Comparison of ENCODE assay signal across 9 mouse cellular contexts in the genomic region with DNA sequence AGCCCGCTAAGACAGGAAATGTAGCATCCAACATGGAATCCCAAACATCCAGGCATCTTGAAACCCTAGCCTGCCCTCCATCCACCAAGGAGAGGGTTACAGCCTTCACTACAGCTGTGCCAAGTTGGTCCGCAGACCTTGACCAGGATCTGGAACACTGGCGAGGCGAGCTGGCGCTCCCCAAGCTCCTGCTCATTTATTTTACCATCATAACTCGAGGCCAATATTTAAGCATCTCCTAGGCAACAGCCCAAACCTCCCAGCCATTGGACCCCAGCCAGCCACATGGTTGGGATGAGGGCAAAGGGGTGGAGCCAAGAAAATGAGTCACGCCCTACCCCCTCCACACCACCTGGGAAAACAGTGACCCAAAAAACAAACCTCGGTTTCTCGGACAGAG. TPM values are rescaled to one million over a fixed set of nuclear protein-coding genes. Genes with fewer than 3 reads are reported as not detected.
A peak's percentile ranks its signal among the peaks of the same experiment; 100 is the strongest.
DNase-seq lines count a peak whose midpoint lies in the region; ATAC-seq and TF ChIP-seq lines count a peak whose summit lies in the region.
"Had no signal": no experiment of that assay in that cellular context is flagged by ENCODE, and none has a peak within 500 bp of the region (broad histone marks: within the 10 kb centered on the region; RNA-seq: fewer than 3 reads in every experiment).

No protein-coding gene starts in this region.

- no peaks in the 10 kb centered on the region for H3K36me3 ChIP-seq in midbrain, embryonic 15.5 days (replicated peaks)
- H3K36me3 ChIP-seq in midbrain, embryonic 10.5 days: no peaks in the 10 kb centered on the region
- no peaks in the 10 kb centered on the region for H3K36me3 ChIP-seq in stomach, embryonic 14.5 days (ENCODE audit: control insufficient read depth, insufficient read depth, low read length)
- H3K36me3 ChIP-seq in neural tube, embryonic 15.5 days: no peaks in the 10 kb centered on the region

- no peaks in the 10 kb centered on the region for H3K27me3 ChIP-seq in midbrain, embryonic 15.5 days (replicated peaks)
- no peaks in the 10 kb centered on the region for H3K27me3 ChIP-seq in midbrain, embryonic 10.5 days (ENCODE audit: low read depth, poor library complexity, severe bottlenecking)
- no peaks in the 10 kb centered on the region for H3K27me3 ChIP-seq in cerebellum, adult 2 months (ENCODE audit: control insufficient read depth, insufficient read depth, low read length)
- no peaks in the 10 kb centered on the region for H3K27me3 ChIP-seq in stomach, embryonic 14.5 days (ENCODE audit: control insufficient read depth, insufficient read depth, low read length)
- no peaks in the 10 kb centered on the region for H3K27me3 ChIP-seq in neural tube, embryonic 15.5 days (replicated peaks)

- H3K9ac ChIP-seq in midbrain, embryonic 15.5 days: no peak overlapping the region
- no peak overlapping the region for H3K9ac ChIP-seq in stomach, embryonic 14.5 days (replicated peaks; ENCODE audit: low read depth, low read length)
- no peak overlapping the region for H3K9ac ChIP-seq in neural tube, embryonic 15.5 days (replicated peaks)

- H3K4me2 ChIP-seq in midbrain, embryonic 15.5 days: no peak overlapping the region
- H3K4me2 ChIP-seq in stomach, embryonic 14.5 days (replicated peaks; ENCODE audit: low read depth, low read length): no peak overlapping the region
- no peak overlapping the region for H3K4me2 ChIP-seq in neural tube, embryonic 15.5 days

- TF ChIP-seq CTCF in cerebellum, adult 2 months (IDR thresholded peaks at IDR 0.05; ENCODE audit: borderline replicate concordance, insufficient read depth, low read depth, low read length): no peak

- DNase-seq in midbrain, embryonic 10.5 days (ENCODE audit: low spot score): no peak
- DNase-seq in cerebellum, adult 2 months: peak; percentile 60 to 63
- peak; percentile 56 for DNase-seq in heart, adult 8-10 months (ENCODE audit: low spot score)
- DNase-seq in kidney, postnatal 25 days: peak; percentile 75 to 85
- no peak for DNase-seq in left cerebral cortex, adult 18-20 months (ENCODE audit: low spot score in 2 of 2)

- H3K4me1 ChIP-seq in midbrain, embryonic 15.5 days: no peaks in the 10 kb centered on the region; the same call in 1 of the 2 replicates
- H3K4me1 ChIP-seq in midbrain, embryonic 10.5 days: peaks cover 14% of the 10 kb centered on the region; the same call in 1 of the 2 replicates
- H3K4me1 ChIP-seq in cerebellum, adult 2 months (ENCODE audit: control insufficient read depth, insufficient read depth, low read length): no peaks in the 10 kb centered on the region
- H3K4me1 ChIP-seq in stomach, embryonic 14.5 days (ENCODE audit: control insufficient read depth, insufficient read depth, low read length): 0 out of 2 replicates have a peak, but pooled peaks cover 7% of the 10 kb centered on the region
- H3K4me1 ChIP-seq in neural tube, embryonic 15.5 days: peaks cover 4% of the 10 kb centered on the region; the same call in 1 of the 2 replicates

- H3K9me3 ChIP-seq in midbrain, embryonic 15.5 days: no peaks in the 10 kb centered on the region
- H3K9me3 ChIP-seq in midbrain, embryonic 10.5 days (replicated peaks): no peaks in the 10 kb centered on the region
- H3K9me3 ChIP-seq in stomach, embryonic 14.5 days (ENCODE audit: control insufficient read depth, low read depth, low read length): no peaks in the 10 kb centered on the region
- H3K9me3 ChIP-seq in neural tube, embryonic 15.5 days (replicated peaks): no peaks in the 10 kb centered on the region

- H3K27ac ChIP-seq in midbrain, embryonic 15.5 days: no peak overlapping the region
- no peak overlapping the region for H3K27ac ChIP-seq in midbrain, embryonic 10.5 days (replicated peaks)
- H3K27ac ChIP-seq in cerebellum, adult 2 months (ENCODE audit: insufficient read depth, low read length): no peak overlapping the region
- H3K27ac ChIP-seq in stomach, embryonic 14.5 days (ENCODE audit: low read length): no peak overlapping the region; the same call in 1 of the 2 replicates
- no peak overlapping the region for H3K27ac ChIP-seq in neural tube, embryonic 15.5 days (replicated peaks)
- H3K27ac ChIP-seq: layer of hippocampus, adult 2 months had no signal

- ATAC-seq in midbrain, embryonic 15.5 days (replicated peaks): 0 out of 2 replicates have a peak, but pooled peaks have one; percentile 63
- ATAC-seq in stomach, embryonic 14.5 days (ENCODE audit: insufficient number of reproducible peaks, insufficient read depth, low FRiP score, low read depth): 0 out of 2 replicates have a peak, but pooled peaks have one; percentile 33
- no peak for ATAC-seq in neural tube, embryonic 15.5 days (ENCODE audit: low FRiP score)

- TF ChIP-seq POLR2A in cerebellum, adult 2 months (IDR thresholded peaks at IDR 0.05; ENCODE audit: borderline replicate concordance, insufficient read depth, low read length): no peak

- WGBS in midbrain, embryonic 15.5 days: 53% methylated on average over 9 of the region's 9 CpGs
- WGBS in midbrain, embryonic 10.5 days: 73% methylated on average over 9 of the region's 9 CpGs
- 5% methylated on average over 9 of the region's 9 CpGs for WGBS in cerebellum, adult 2 months
- WGBS in stomach, embryonic 14.5 days: 36% methylated on average over 9 of the region's 9 CpGs
- 51% methylated on average over 9 of the region's 9 CpGs for WGBS in neural tube, embryonic 15.5 days

- no peak overlapping the region for H3K4me3 ChIP-seq in midbrain, embryonic 15.5 days
- no peak overlapping the region for H3K4me3 ChIP-seq in midbrain, embryonic 10.5 days
- no peak overlapping the region for H3K4me3 ChIP-seq in cerebellum, adult 2 months (replicated peaks; ENCODE audit: insufficient read depth, low read depth, low read length)
- H3K4me3 ChIP-seq in stomach, embryonic 14.5 days (ENCODE audit: low read depth, low read length): no peak overlapping the region
- no peak overlapping the region for H3K4me3 ChIP-seq in neural tube, embryonic 15.5 days (replicated peaks)
- H3K4me3 ChIP-seq: layer of hippocampus, adult 2 months had no signal

RNA-seq across cellular contexts. Expression of gene Slc25a33, which starts 48.0 kb away (rescaled TPM):
- polyA plus RNA-seq in midbrain, embryonic 15.5 days (2015; fragmentation: Nextera tagmentation; extraction: Ambion mirVana): 26.6 and 27.4 TPM in 2 replicates
- polyA plus RNA-seq in midbrain, embryonic 10.5 days (2016; fragmentation: Nextera tagmentation; extraction: Ambion mirVana): 16.3 and 18.0 TPM in 2 replicates
- polyA plus RNA-seq in cerebellum, adult 2 months (2012; rRNA removed): 73.4 and 77.0 TPM in 2 replicates
- 10 to 100 TPM; 19.9 to 28.9 (median 23.1) TPM for total RNA-seq in heart, adult 8-10 months (2022)
- polyA plus RNA-seq in stomach, embryonic 14.5 days (2014; fragmentation: Nextera tagmentation; extraction: Ambion mirVana): 9.4 and 9.5 TPM in 2 replicates
- total RNA-seq in left cerebral cortex, adult 18-20 months (2021): 10 to 100 TPM; 30.5 to 31.8 TPM
- 35.8 and 46.3 TPM in 2 replicates for polyA plus RNA-seq in neural tube, embryonic 15.5 days (2015; fragmentation: Nextera tagmentation; extraction: Ambion mirVana)

Comparison
In these comparisons a context has a peak if more than half of its experiments do, and no peak if none do; other contexts are left out.
1. DNase-seq: peak in cerebellum, adult 2 months (2 of 2), heart, adult 8-10 months (single experiment) and kidney, postnatal 25 days (2 of 2); none in midbrain, embryonic 10.5 days (single experiment) and left cerebral cortex, adult 18-20 months (0 of 2).